Mouse (Mus musculus) lung, postnatal 0 days (tissue): ENCODE measurements around the gene Cmip.

Experiments
- CTCF ChIP-seq: IDR thresholded peaks from 2 replicates; pipeline ENCODE4 v1.5.1; 2016; ENCODE audit warnings: antibody characterized with exemption, mild to moderate bottlenecking
- EP300 ChIP-seq: IDR thresholded peaks from 2 replicates; pipeline ENCODE4 v1.6.1; 2016; ENCODE audit warnings: antibody characterized with exemption, mild to moderate bottlenecking, control low read depth

- no peak for TF ChIP-seq CTCF
- TF ChIP-seq EP300: no peak
These were observed 183.5 kb downstream of the Cmip start for GRCm38 (mm10) chr8:117440317-117440716.
